In the genomic region with DNA sequence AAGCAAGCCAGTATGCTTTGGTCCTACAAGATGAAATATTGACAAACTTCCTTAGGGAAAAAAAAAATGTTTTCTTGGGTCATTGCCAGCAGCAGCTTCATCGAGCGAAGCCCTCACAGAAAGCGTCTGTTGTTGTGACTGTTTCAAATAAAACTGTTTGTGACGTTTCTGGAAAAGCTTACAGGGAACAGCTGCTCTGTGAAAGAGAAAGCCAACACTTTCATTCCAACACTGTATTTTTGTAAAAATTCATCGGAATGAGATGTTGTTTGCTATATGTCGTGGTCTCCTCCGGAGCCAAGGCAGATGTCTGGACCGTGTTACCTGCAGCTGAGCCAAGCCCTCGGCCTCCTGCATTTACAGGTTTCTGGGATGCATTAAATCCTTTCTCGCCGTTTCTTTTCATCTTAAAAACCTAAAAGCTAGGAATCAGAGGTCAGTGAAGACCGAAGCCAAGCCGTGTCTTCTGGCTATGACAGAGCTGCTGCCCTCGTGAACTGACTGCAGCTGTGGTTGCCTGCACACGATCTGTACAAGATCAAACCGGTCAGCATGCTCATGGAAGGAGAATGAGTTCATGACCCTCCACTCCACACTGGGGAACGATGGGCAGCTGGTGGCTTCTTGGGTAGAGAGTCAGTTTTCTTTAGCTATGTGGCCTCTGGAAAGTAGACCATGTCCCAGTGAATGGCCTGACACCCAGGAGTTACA, we compare ENCODE assay signal across 8 mouse cellular contexts. TPM values are rescaled to one million over a fixed set of nuclear protein-coding genes. Genes with fewer than 3 reads are reported as not detected.
DNase-seq lines count a peak whose midpoint lies in the region; ATAC-seq and TF ChIP-seq lines count a peak whose summit lies in the region.
"Had no signal": no experiment of that assay in that cellular context is flagged by ENCODE, and none has a peak within 500 bp of the region (broad histone marks: within the 10 kb centered on the region; RNA-seq: fewer than 3 reads in every experiment).

No protein-coding gene starts in this region.

- no peak overlapping the region for H3K9ac ChIP-seq in heart, embryonic 13.5 days
- no peak overlapping the region for H3K9ac ChIP-seq in kidney, postnatal 0 days (ENCODE audit: low read depth, low read length)

- no peaks in the 10 kb centered on the region for H3K27me3 ChIP-seq in heart, embryonic 13.5 days (replicated peaks)
- no peaks in the 10 kb centered on the region for H3K27me3 ChIP-seq in kidney, postnatal 0 days (ENCODE audit: insufficient read depth, low read length)
- H3K27me3 ChIP-seq: Patski had no signal

- peak; percentile 42 to 80 for DNase-seq in left cerebral cortex, postnatal 25 days (ENCODE audit: low spot score in 2 of 2)
- no peak for DNase-seq in left cerebral cortex, postnatal 36 days (ENCODE audit: low spot score in 2 of 2)
- peak; percentile 89 for DNase-seq in kidney, postnatal 0 days (ENCODE audit: low spot score)
- DNase-seq in right cerebral cortex, postnatal 25 days: peak; percentile 25
- no peak for DNase-seq in cerebellum, adult 9-11 months
- DNase-seq in adipocyte (ENCODE audit: low spot score): no peak

- no peak overlapping the region for H3K4me3 ChIP-seq in heart, embryonic 13.5 days
- H3K4me3 ChIP-seq in kidney, postnatal 0 days (replicated peaks; ENCODE audit: low read depth, low read length): no peak overlapping the region

- H3K4me2 ChIP-seq in heart, embryonic 13.5 days: no peak overlapping the region
- H3K4me2 ChIP-seq in kidney, postnatal 0 days (ENCODE audit: low read length): no peak overlapping the region

- 76% methylated on average over 17 of the region's 17 CpGs for WGBS in heart, embryonic 13.5 days
- 56% methylated on average over 17 of the region's 17 CpGs for WGBS in kidney, postnatal 0 days

- peaks cover 10% of the 10 kb centered on the region; the same call in 1 of the 2 replicates for H3K4me1 ChIP-seq in heart, embryonic 13.5 days
- H3K4me1 ChIP-seq in kidney, postnatal 0 days (replicated peaks; ENCODE audit: insufficient read depth, low read length): peaks cover 4% of the 10 kb centered on the region

- intact Hi-C loops in left cerebral cortex, postnatal 25 days (cut with DNase I): no loop called here
- intact Hi-C loops in left cerebral cortex, postnatal 36 days (cut with DNase I): no loop called here

- H3K36me3 ChIP-seq in heart, embryonic 13.5 days: no peaks in the 10 kb centered on the region
- H3K36me3 ChIP-seq in kidney, postnatal 0 days (ENCODE audit: insufficient read depth, low read length): no peaks in the 10 kb centered on the region

- no peak for TF ChIP-seq CTCF in kidney, postnatal 0 days (IDR thresholded peaks at IDR 0.05; ENCODE audit: low read depth)

- peak overlapping the region; percentile 29; the same call in 1 of the 2 replicates for H3K27ac ChIP-seq in heart, embryonic 13.5 days (replicated peaks)
- H3K27ac ChIP-seq in kidney, postnatal 0 days: peak overlapping the region; percentile 83

- no peak for ATAC-seq in heart, embryonic 13.5 days (ENCODE audit: extremely low read depth, insufficient number of reproducible peaks, low FRiP score, low TSS enrichment)
- ATAC-seq in kidney, postnatal 0 days (replicated peaks; ENCODE audit: low FRiP score, low read depth): 0 out of 2 replicates have a peak, but pooled peaks have one; percentile 50
- ATAC-seq: Patski had no signal

- no peaks in the 10 kb centered on the region for H3K9me3 ChIP-seq in heart, embryonic 13.5 days
- H3K9me3 ChIP-seq in kidney, postnatal 0 days (replicated peaks; ENCODE audit: low read length): no peaks in the 10 kb centered on the region

RNA-seq across cellular contexts. Expression of gene Rnf7, which starts 50.0 kb away (rescaled TPM):
- total RNA-seq in left cerebral cortex, postnatal 25 days (2021): 10 to 100 TPM; 58.2 to 58.6 TPM
- 10 to 100 TPM; 56.2 to 63.1 TPM for total RNA-seq in left cerebral cortex, postnatal 36 days (2021)
- polyA plus RNA-seq in heart, embryonic 13.5 days (2015; fragmentation: Nextera tagmentation; extraction: Ambion mirVana): 208 and 243 TPM in 2 replicates
- polyA plus RNA-seq in kidney, postnatal 0 days (2015; fragmentation: Nextera tagmentation; extraction: Ambion mirVana): 241 and 255 TPM in 2 replicates

Comparison
In these comparisons a context has a peak if more than half of its experiments do, and no peak if none do; other contexts are left out.
1. DNase-seq: peak in left cerebral cortex, postnatal 25 days (2 of 2), kidney, postnatal 0 days (single experiment) and right cerebral cortex, postnatal 25 days (single experiment); none in left cerebral cortex, postnatal 36 days (0 of 2), cerebellum, adult 9-11 months (single experiment) and adipocyte (single experiment).